Mouse (Mus musculus) MEL-GATA-1-ER (cell line): ENCODE data around the gene Tbc1d30.

Experiments used
- DNase-seq: peaks from one replicate; pipeline ENCODE4 v3.0.0-alpha.2; 2012; ENCODE audit warnings: low read depth; ENCODE audit errors: extremely low read depth

Tbc1d30 gene

GRCm38 (mm10) chr10:121314186-121314585, 36.9 kb downstream of the Tbc1d30 start:
- DNase-seq: no peak

- DNase-seq: no peak
Measured at GRCm38 (mm10) chr10:121313049-121313448, 38.0 kb downstream of the Tbc1d30 start.

GRCm38 (mm10) chr10:121310511-121311221, 40.4 kb downstream of the Tbc1d30 start:
- no peak for DNase-seq

GRCm38 (mm10) chr10:121309801-121310510, 41.1 kb downstream of the Tbc1d30 start:
- no peak for DNase-seq

GRCm38 (mm10) chr10:121309123-121309655, 41.9 kb downstream of the Tbc1d30 start:
- DNase-seq: no peak

- DNase-seq: peak; percentile 40
Measured at GRCm38 (mm10) chr10:121305441-121305840, 45.6 kb downstream of the Tbc1d30 start.

- no peak for DNase-seq
Measured at GRCm38 (mm10) chr10:121303559-121303958, 47.5 kb downstream of the Tbc1d30 start.

- no peak for DNase-seq
Measured at GRCm38 (mm10) chr10:121301868-121302267, 49.2 kb downstream of the Tbc1d30 start.

GRCm38 (mm10) chr10:121300659-121301058, 50.4 kb downstream of the Tbc1d30 start:
- no peak for DNase-seq

GRCm38 (mm10) chr10:121297054-121297701, 53.9 kb downstream of the Tbc1d30 start:
- peak; percentile 59 for DNase-seq

GRCm38 (mm10) chr10:121294471-121294870, 56.6 kb downstream of the Tbc1d30 start:
- no peak for DNase-seq

- peak; percentile 17 for DNase-seq
Measured at GRCm38 (mm10) chr10:121293829-121294228, 57.2 kb downstream of the Tbc1d30 start.

- no peak for DNase-seq
Measured at GRCm38 (mm10) chr10:121291272-121291917, 59.7 kb downstream of the Tbc1d30 start.

- peak; percentile 27 for DNase-seq
Measured at GRCm38 (mm10) chr10:121290682-121291078, 60.4 kb downstream of the Tbc1d30 start.

GRCm38 (mm10) chr10:121289970-121290681, 61.0 kb downstream of the Tbc1d30 start:
- peak; percentile 78 for DNase-seq

- no peak for DNase-seq
Measured at GRCm38 (mm10) chr10:121282926-121283325, 68.2 kb downstream of the Tbc1d30 start.

- DNase-seq: no peak
Measured at GRCm38 (mm10) chr10:121282436-121282835, 68.6 kb downstream of the Tbc1d30 start.

- DNase-seq: no peak
Measured at GRCm38 (mm10) chr10:121280943-121281342, 70.1 kb downstream of the Tbc1d30 start.

GRCm38 (mm10) chr10:121277022-121277471, 74.0 kb downstream of the Tbc1d30 start:
- DNase-seq: no peak

GRCm38 (mm10) chr10:121274964-121275363, 76.1 kb downstream of the Tbc1d30 start:
- DNase-seq: no peak

GRCm38 (mm10) chr10:121271002-121271401, 80.1 kb downstream of the Tbc1d30 start:
- no peak for DNase-seq
